Mouse (Mus musculus): ENCODE data around the gene Il15ra.

Il15ra gene

GRCm38 (mm10) chr2:11778087-11778823 is 73.2 kb downstream of the Il15ra start:
- peak; percentile 61 to 85 for DNase-seq (ENCODE audit: low spot score in 2 of 2)
